Mouse (Mus musculus) forebrain, embryonic 13.5 days (tissue): Measurements from ENCODE around the gene Abca12. TPM values are rescaled to one million over a fixed set of nuclear protein-coding genes. Genes with fewer than 3 reads are reported as not detected.

Experiments
- ATAC-seq: fragments of 200-750 bp; cut with Nextera tagmentation; 2 replicates; pipeline ENCODE4 v1.8.0; 2017
- H3K27ac ChIP-seq: fragments of 300-500 bp; sonication (generic); 2 replicates; pipeline ENCODE4 v1.5.1; 2015; ENCODE audit warnings: inconsistent platforms, mild to moderate bottlenecking, moderate library complexity
- H3K27me3 ChIP-seq: fragments of 300-500 bp; sonication (generic); 2 replicates; pipeline ENCODE4 v1.6.1; 2015; ENCODE audit warnings: mild to moderate bottlenecking, inconsistent platforms
- H3K36me3 ChIP-seq: fragments of 300-500 bp; sonication (generic); 2 replicates; pipeline ENCODE4 v1.6.1; 2015; ENCODE audit warnings: mild to moderate bottlenecking, inconsistent platforms; ENCODE audit not compliant: poor library complexity, severe bottlenecking
- H3K4me1 ChIP-seq: fragments of 300-500 bp; sonication (generic); 2 replicates; pipeline ENCODE4 v1.6.1; 2015; ENCODE audit warnings: inconsistent platforms
- H3K4me2 ChIP-seq: fragments of 300-500 bp; sonication (generic); 2 replicates; pipeline ENCODE4 v1.6.1; 2015; ENCODE audit warnings: inconsistent platforms, mild to moderate bottlenecking, moderate library complexity
- H3K4me3 ChIP-seq: fragments of 300-500 bp; sonication (generic); 2 replicates; pipeline ENCODE4 v1.5.1; 2015; ENCODE audit warnings: mild to moderate bottlenecking, inconsistent platforms
- H3K9ac ChIP-seq: fragments of 300-500 bp; sonication (generic); 2 replicates; pipeline ENCODE4 v1.6.1; 2015; ENCODE audit warnings: mild to moderate bottlenecking, inconsistent platforms
- H3K9me3 ChIP-seq: fragments of 300-500 bp; sonication (generic); replicated peaks from 2 replicates; pipeline ENCODE4 v1.6.1; 2016; ENCODE audit warnings: inconsistent platforms
- WGBS: fragments of 180-500 bp; shearing (Covaris S2); methylation state at CpG from one replicate; pipeline ENCODE4 v1.1.7; 2015; 5-methylcytosine and 5-hydroxymethylcytosine counted together
- polyA plus RNA-seq: library from polyadenylated mRNA; unstranded; fragments of >200 nt; fragmentation: Nextera tagmentation; extraction: Ambion mirVana; gene quantifications from 2 replicates; pipeline ENCODE4 v1.2.1, GENCODE M21; 2015

Abca12 gene
- polyA plus RNA-seq = not detected in 2 replicates

DNA sequence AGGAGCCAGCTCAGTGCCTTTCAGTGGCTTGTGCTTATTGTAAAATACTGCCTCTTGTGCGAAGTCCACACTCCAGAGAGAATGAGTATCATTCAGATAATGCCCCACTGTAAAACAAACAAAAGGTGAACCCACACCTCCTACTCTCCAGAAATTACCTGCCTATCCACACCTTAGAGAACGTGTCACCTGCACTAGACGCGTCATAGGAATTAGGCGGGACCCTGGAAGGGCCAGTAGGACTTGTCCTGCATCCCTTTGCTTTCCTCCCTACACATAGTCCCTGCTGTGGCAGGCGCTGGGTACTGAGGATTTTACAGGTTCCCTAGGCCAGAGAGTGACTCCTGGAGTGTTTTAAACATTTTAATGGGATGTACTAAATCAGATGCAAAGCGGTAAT is at the start of gene Abca12:
Gene Abca12, minus strand, starts transcription at position 101 of the 400 bp plus-strand sequence.
- Histone ChIP-seq H3K9me3 (no peaks in the 10 kb centered on the region), H3K36me3 (no peaks in the 10 kb centered on the region), H3K4me3 (no peak within 1 kb of the TSS), H3K27me3 (no peaks in the 10 kb centered on the region), H3K4me1 (no peaks in the 10 kb centered on the region), H3K9ac (no peak within 1 kb of the TSS), H3K4me2 (no peak within 1 kb of the TSS), H3K27ac (no peak within 1 kb of the TSS)
- ATAC-seq = no peak
- 85% methylated on average over 7 of the region's 7 CpGs for WGBS

DNA sequence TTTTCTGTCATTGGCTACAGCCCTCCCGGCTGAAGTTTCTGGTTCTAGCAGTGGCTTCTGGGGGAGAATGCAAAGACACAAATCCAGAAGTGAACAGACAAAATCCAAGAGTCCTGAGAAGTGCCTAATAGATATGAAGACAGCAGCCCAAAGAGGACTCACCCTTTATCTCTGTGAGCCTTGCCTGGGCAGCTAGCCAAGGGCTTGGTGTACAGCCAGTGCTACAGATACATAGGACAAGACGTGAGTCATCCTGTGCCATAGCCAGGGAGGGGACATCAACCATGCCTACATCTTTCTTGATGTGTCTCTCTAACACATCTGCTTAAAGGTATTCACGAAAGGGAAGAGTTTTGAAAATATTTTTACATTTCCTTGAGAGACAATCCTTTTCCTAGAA is 43.3 kb upstream of the Abca12 start:
- Histone ChIP-seq H3K36me3 (no peaks in the 10 kb centered on the region), H3K4me1 (no peaks in the 10 kb centered on the region), H3K4me3 (no peak overlapping the region), H3K27me3 (no peaks in the 10 kb centered on the region), H3K4me2 (no peak overlapping the region), H3K27ac (no peak overlapping the region), H3K9me3 (no peaks in the 10 kb centered on the region), H3K9ac (no peak overlapping the region)
- ATAC-seq = no peak
- WGBS = 87% methylated on average over 3 of the region's 3 CpGs

DNA sequence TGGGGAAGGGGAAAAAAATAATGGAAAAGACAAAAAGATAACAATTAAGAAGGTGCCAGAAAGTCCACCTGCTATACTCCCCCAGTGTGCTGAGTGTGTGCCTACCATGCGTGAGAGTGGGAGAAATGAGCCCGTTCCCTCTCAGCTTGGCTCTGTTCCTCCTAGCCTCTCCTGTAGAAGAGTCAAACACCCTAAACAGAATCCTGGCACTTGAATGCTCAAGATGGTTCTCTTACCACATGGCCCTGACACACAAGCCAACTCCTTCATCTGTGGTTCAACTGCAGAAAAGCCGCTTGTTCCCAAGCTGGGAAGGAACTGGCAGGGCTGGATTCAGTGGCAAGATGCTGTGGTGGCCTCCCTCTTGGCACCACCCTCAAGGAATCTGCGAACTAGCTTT is 32.7 kb upstream of the Abca12 start:
- 89% methylated on average over 4 of the region's 4 CpGs for WGBS
- Histone ChIP-seq H3K4me2 (no peak overlapping the region), H3K4me1 (no peaks in the 10 kb centered on the region), H3K36me3 (no peaks in the 10 kb centered on the region), H3K9ac (no peak overlapping the region), H3K27ac (no peak overlapping the region), H3K27me3 (no peaks in the 10 kb centered on the region), H3K4me3 (no peak overlapping the region), H3K9me3 (no peaks in the 10 kb centered on the region)
- ATAC-seq = no peak

DNA sequence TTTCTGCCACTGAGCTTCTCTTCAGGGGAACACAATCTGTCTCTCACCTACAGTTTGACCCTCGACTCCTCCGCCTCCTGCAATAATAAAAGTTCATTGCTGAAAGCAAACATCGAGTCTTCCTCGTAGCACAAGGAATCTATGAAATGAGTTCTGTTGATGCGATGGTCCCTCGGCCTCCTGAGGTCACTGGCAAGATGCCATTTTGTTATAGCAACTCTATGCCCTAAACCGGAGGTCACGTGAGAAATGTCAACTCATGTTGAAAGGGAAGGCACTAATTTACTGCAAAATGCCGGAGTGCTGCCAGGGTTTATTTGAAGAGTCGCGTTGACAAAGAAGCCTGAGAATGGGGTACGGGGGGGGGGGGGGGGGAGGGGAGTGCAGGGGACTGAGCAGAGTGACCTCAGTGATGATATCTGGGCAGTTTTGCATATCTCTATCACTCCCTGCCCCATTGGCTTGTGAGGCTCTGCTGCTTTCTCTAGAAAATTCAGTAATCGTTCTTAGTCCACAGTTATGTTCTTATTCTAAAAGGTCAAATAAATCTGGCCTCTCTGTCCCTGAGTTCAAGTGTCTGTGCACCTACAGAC is 7.1 kb upstream of the Abca12 start:
- H3K27ac ChIP-seq = no peak overlapping the region
- no peaks in the 10 kb centered on the region for H3K36me3 ChIP-seq
- H3K27me3 ChIP-seq = no peaks in the 10 kb centered on the region
- H3K4me2 ChIP-seq = no peak overlapping the region
- no peak overlapping the region for H3K9ac ChIP-seq
- no peak for ATAC-seq
- 78% methylated on average over 13 of the region's 13 CpGs for WGBS
- no peak overlapping the region for H3K4me3 ChIP-seq
- H3K9me3 ChIP-seq = no peaks in the 10 kb centered on the region
- H3K4me1 ChIP-seq = no peaks in the 10 kb centered on the region

DNA sequence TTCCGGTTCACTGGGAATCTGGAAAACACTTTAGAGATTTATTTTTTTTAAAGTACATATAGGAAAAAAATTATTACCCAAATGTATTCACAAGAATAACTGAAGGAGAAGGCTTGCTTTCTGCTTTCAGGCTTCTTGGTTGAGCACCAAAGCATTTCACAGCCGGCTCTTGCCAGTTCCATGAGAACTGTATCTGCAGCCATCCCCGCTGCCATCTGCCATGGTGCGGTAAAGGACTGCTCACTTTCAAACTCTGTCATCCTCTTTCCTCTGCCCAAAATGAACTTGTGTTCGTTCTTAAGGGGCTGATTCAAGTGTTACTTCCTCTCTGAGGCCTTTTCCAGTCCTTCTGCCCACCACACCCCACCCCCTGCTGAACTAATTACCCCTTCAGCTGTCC is 3.8 kb upstream of the Abca12 start:
- no peaks in the 10 kb centered on the region for H3K36me3 ChIP-seq
- H3K4me2 ChIP-seq = no peak overlapping the region
- H3K9ac ChIP-seq = no peak overlapping the region
- H3K4me1 ChIP-seq = no peaks in the 10 kb centered on the region
- H3K27me3 ChIP-seq = no peaks in the 10 kb centered on the region
- H3K9me3 ChIP-seq = no peaks in the 10 kb centered on the region
- peak; percentile 70; the same call in 1 of the 2 replicates for ATAC-seq
- H3K27ac ChIP-seq = no peak overlapping the region
- WGBS = 83% methylated on average over 5 of the region's 5 CpGs
- no peak overlapping the region for H3K4me3 ChIP-seq

DNA sequence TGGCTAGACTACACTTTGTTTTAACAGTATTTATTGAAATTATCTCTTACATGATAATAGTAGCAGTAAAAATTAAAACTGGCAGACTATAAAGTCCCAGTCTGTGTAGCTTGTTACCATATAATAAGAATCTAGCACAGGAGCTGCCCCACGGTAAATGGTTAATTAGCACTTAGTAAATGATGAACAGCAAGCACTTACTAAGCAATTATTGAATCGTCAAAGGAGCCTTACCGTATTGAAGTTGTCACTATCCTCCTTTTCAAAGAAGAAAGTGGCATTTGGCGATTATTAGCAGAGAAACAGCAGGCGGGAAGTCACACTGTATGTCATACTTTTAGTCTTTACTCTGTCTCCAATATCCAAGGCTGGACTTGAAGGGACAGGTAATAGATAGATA is 3.2 kb upstream of the Abca12 start:
- H3K36me3 ChIP-seq = no peaks in the 10 kb centered on the region
- H3K27ac ChIP-seq = no peak overlapping the region
- H3K4me1 ChIP-seq = no peaks in the 10 kb centered on the region
- H3K4me2 ChIP-seq = no peak overlapping the region
- no peaks in the 10 kb centered on the region for H3K27me3 ChIP-seq
- 50% methylated on average over 5 of the region's 5 CpGs for WGBS
- H3K9me3 ChIP-seq = no peaks in the 10 kb centered on the region
- ATAC-seq = no peak
- no peak overlapping the region for H3K9ac ChIP-seq
- no peak overlapping the region for H3K4me3 ChIP-seq

DNA sequence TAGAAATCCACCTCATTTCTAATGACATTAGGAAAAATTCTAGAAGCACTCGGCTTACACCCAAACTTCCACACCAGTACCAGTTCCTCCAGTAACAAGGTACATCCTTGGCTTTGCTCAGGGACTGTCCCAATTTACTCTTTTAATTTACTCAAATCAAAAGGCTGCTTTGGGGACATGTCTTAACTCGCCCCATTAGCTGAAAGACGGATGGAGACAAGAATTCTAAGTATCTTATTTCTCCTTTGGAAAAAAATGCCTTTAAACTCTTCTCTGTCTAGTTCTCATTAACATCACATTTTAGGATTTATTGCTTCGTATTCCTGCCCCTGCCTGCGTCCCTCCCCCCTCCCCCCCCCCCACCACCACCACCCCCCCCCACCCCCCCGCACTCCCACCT is 626 bp downstream of the Abca12 start:
- Histone ChIP-seq H3K4me2 (no peak overlapping the region), H3K9me3 (no peaks in the 10 kb centered on the region), H3K4me3 (no peak overlapping the region), H3K36me3 (no peaks in the 10 kb centered on the region), H3K4me1 (no peaks in the 10 kb centered on the region), H3K27me3 (no peaks in the 10 kb centered on the region), H3K27ac (no peak overlapping the region), H3K9ac (no peak overlapping the region)
- WGBS = 71% methylated on average over 5 of the region's 6 CpGs
- no peak for ATAC-seq

DNA sequence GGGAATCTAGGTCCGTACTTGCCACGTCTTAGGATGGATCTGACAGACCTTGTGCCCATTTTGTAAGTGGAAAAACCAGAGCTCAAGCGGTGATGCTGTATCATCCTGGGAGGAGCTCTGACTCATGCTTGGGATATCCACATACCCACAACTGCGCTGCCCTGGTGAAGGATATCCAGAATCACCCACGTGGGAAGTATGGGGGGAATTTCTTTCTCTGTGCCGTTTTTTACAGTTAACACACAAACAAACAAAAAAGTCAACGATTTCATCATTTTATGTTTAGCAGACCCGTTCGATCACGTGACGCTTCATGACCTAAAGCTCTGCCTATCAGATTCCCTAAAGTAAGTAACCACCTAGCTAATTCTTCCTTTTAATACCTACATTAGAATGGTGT is 1.6 kb downstream of the Abca12 start:
- ATAC-seq = no peak
- no peak overlapping the region for H3K27ac ChIP-seq
- no peak overlapping the region for H3K4me3 ChIP-seq
- no peaks in the 10 kb centered on the region for H3K4me1 ChIP-seq
- no peaks in the 10 kb centered on the region for H3K27me3 ChIP-seq
- no peaks in the 10 kb centered on the region for H3K9me3 ChIP-seq
- no peaks in the 10 kb centered on the region for H3K36me3 ChIP-seq
- 91% methylated on average over 11 of the region's 11 CpGs for WGBS
- H3K4me2 ChIP-seq = no peak overlapping the region
- no peak overlapping the region for H3K9ac ChIP-seq

DNA sequence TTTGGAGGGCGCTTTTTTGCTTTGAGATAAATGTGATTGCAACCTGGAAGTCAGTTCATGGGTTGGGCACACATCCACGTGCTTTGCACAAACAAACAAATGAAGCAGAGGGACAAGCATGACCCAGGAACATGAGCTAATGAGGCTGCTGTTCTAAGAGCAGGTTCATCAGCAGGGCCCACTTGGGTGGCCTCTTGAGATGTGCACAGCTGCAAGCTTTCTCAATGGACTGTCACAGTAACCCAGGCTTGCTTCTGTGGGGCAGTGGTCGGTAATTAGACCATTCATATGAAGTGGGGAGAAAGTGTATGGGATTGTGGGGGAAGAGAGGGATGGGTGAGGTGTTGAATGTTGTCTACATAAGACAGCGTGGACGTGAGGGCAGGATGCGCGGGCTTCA is 7.0 kb downstream of the Abca12 start:
- no peak overlapping the region for H3K27ac ChIP-seq
- no peaks in the 10 kb centered on the region for H3K27me3 ChIP-seq
- no peak overlapping the region for H3K4me3 ChIP-seq
- no peaks in the 10 kb centered on the region for H3K9me3 ChIP-seq
- WGBS = 79% methylated on average over 7 of the region's 7 CpGs
- H3K36me3 ChIP-seq = no peaks in the 10 kb centered on the region
- no peak overlapping the region for H3K4me2 ChIP-seq
- no peak overlapping the region for H3K9ac ChIP-seq
- no peaks in the 10 kb centered on the region for H3K4me1 ChIP-seq
- no peak for ATAC-seq

DNA sequence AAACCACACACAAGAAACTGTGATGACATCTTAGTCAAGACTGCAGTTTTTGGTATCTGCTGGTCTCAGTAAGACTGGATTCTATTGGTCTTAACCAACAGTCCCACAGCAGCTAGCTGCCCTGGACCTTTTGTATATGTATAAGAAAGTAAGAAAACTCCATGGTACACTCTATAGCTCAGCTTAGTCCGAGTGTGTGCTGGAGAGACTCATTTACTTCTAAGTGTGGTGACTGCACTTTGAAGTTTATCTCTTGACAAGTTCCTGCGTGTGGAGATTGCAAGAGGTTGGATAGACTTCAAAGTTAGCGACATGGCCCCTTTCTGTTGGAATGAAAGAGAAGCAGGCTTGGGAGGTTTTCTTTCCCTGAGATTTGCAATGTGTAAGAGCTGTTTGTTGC is 17.1 kb downstream of the Abca12 start:
- Histone ChIP-seq H3K4me1 (no peaks in the 10 kb centered on the region), H3K9ac (no peak overlapping the region), H3K4me3 (no peak overlapping the region), H3K36me3 (no peaks in the 10 kb centered on the region), H3K27me3 (no peaks in the 10 kb centered on the region), H3K27ac (no peak overlapping the region), H3K9me3 (no peaks in the 10 kb centered on the region), H3K4me2 (no peak overlapping the region)
- ATAC-seq = no peak
- 81% methylated on average over 3 of the region's 3 CpGs for WGBS

DNA sequence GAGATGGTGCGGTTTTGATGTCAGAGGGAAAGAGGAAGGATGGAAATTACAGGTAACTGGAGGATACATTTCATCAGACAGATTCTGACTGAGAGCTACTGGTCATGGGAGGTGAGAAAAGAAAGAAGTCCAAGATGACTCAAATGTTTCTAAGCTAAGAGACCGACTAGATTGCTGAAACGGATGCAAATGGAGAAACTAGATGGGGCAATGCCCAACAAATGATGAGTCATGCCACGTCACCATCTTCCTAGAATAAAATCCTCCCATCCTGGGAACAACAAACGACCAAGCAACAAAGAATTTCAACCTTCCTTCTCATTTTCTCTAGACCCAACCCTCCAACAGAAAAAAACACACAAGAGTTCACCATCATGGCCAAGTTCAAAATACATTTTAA is 18.6 kb downstream of the Abca12 start:
- Histone ChIP-seq H3K9me3 (no peaks in the 10 kb centered on the region), H3K9ac (no peak overlapping the region), H3K36me3 (no peaks in the 10 kb centered on the region), H3K4me3 (no peak overlapping the region), H3K27me3 (no peaks in the 10 kb centered on the region), H3K4me2 (no peak overlapping the region), H3K4me1 (no peaks in the 10 kb centered on the region), H3K27ac (no peak overlapping the region)
- 88% methylated on average over 5 of the region's 5 CpGs for WGBS
- no peak for ATAC-seq

DNA sequence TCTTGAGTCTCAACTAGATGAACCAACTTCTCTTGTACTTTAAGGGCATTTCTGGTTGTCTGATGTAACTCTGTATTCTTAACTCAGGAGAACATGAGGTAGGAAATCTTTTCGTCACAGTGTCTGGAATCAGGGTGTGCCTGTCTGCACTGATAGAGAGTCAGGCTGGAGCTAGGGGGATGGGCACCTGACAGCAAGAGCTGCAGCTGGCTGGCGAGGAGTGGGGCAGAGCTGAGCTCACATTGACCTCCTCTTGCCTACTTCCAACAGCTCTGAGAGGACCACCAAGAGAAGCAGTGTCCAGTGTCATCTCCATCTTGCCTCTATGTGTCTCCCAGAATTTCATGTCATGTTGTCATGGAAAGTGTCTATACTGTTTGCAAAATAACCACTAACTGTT is 20.5 kb downstream of the Abca12 start:
- no peak overlapping the region for H3K4me2 ChIP-seq
- H3K36me3 ChIP-seq = no peaks in the 10 kb centered on the region
- H3K9ac ChIP-seq = no peak overlapping the region
- H3K9me3 ChIP-seq = no peaks in the 10 kb centered on the region
- no peaks in the 10 kb centered on the region for H3K4me1 ChIP-seq
- no peak overlapping the region for H3K27ac ChIP-seq
- H3K4me3 ChIP-seq = no peak overlapping the region
- WGBS = 76% methylated on average over 2 of the region's 2 CpGs
- ATAC-seq = no peak
- no peaks in the 10 kb centered on the region for H3K27me3 ChIP-seq

DNA sequence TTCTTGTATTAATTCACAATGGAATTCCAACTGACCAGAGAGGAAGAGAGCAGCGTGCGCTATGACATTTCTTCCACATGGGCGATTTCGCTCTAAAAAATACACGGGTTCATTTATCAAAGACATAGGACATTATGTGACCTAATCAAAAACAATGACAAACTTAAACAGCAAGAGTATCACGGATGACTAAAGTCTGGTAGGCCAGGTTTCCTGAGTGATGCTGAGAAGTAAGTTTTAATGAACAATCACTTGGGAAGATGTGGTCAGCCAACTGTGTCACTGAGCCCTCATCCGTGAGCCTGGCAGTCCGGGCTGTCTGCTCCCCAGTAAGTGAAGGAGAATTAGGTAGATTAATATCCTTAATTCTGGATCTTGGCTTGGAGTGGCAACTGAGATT is 21.2 kb downstream of the Abca12 start:
- H3K36me3 ChIP-seq = no peaks in the 10 kb centered on the region
- 81% methylated on average over 8 of the region's 8 CpGs for WGBS
- no peak overlapping the region for H3K27ac ChIP-seq
- no peak overlapping the region for H3K9ac ChIP-seq
- H3K4me3 ChIP-seq = no peak overlapping the region
- no peak overlapping the region for H3K4me2 ChIP-seq
- H3K9me3 ChIP-seq = no peaks in the 10 kb centered on the region
- H3K27me3 ChIP-seq = no peaks in the 10 kb centered on the region
- ATAC-seq = no peak
- no peaks in the 10 kb centered on the region for H3K4me1 ChIP-seq
